ENCODE assay signal across 9 mouse cellular contexts in genomic region chr2:157077160-157077559, GRCm38 (mm10). TPM values are rescaled to one million over a fixed set of nuclear protein-coding genes. Genes with fewer than 3 reads are reported as not detected.
A peak's percentile ranks its signal among the peaks of the same experiment; 100 is the strongest.
DNase-seq lines count a peak whose midpoint lies in the region; ATAC-seq and TF ChIP-seq lines count a peak whose summit lies in the region.
"Had no signal": no experiment of that assay in that cellular context is flagged by ENCODE, and none has a peak within 500 bp of the region (broad histone marks: within the 10 kb centered on the region; RNA-seq: fewer than 3 reads in every experiment).

No protein-coding gene starts in this region.

- peak overlapping the region; percentile 93 for H3K4me3 ChIP-seq in gastrocnemius, adult 2 months
- H3K4me3 ChIP-seq in forebrain, embryonic 13.5 days = peak overlapping the region; percentile 98

- H3K4me2 ChIP-seq in forebrain, embryonic 13.5 days = peak overlapping the region; percentile 100

- H3K4me1 ChIP-seq in forebrain, embryonic 13.5 days = peaks cover 66% of the 10 kb centered on the region

- H3K36me3 ChIP-seq in forebrain, embryonic 13.5 days (ENCODE audit: poor library complexity, severe bottlenecking) = peaks cover 23% of the 10 kb centered on the region

- H3K27me3 ChIP-seq in forebrain, embryonic 13.5 days = no peaks in the 10 kb centered on the region

- intact Hi-C loops in gastrocnemius, adult 2 months (cut with DNase I) = loop anchor here (5.0 kb wide), 1 partner anchor 215 kb away; the partner anchor contains the start of gene Rab5if
- intact Hi-C loops in left cerebral cortex, postnatal 14 days (cut with DNase I) = loop anchor here (5.0 kb wide), 2 partner anchors 35 to 200 kb away; no protein-coding TSS in a partner anchor

- DNase-seq in gastrocnemius, adult 2 months = no peak
- DNase-seq in gastrocnemius, adult 18-20 months (ENCODE audit: low spot score) = no peak
- DNase-seq in adrenal gland, postnatal 14 days = peak; percentile 83
- DNase-seq in kidney, postnatal 14 days = peak; percentile 56
- DNase-seq in left cerebral cortex, postnatal 14 days (ENCODE audit: low spot score in 2 of 2) = no peak

- H3K9me3 ChIP-seq in forebrain, embryonic 13.5 days (replicated peaks) = no peaks in the 10 kb centered on the region

- peak overlapping the region; percentile 86 for H3K27ac ChIP-seq in gastrocnemius, adult 2 months
- H3K27ac ChIP-seq in forebrain, embryonic 13.5 days = peak overlapping the region; percentile 97; the same call in 1 of the 2 replicates

- no peak for TF ChIP-seq CTCF in gastrocnemius, adult 2 months (IDR thresholded peaks at IDR 0.05)

- 13% methylated on average over 5 of the region's 5 CpGs for WGBS in forebrain, embryonic 13.5 days

- H3K9ac ChIP-seq in forebrain, embryonic 13.5 days = peak overlapping the region; percentile 99

- no peak for ATAC-seq in forebrain, embryonic 13.5 days
- peak; percentile 39; the same call in 1 of the 2 replicates for ATAC-seq in megakaryocyte-erythroid progenitor cell, adult 5-6 weeks (replicated peaks; ENCODE audit: low FRiP score, low TSS enrichment, poor library complexity, severe bottlenecking)
- ATAC-seq in CD4-positive, CD25-positive, alpha-beta regulatory T cell, adult 4 months = no peak

RNA-seq across cellular contexts. Expression of gene Soga1, which starts 1.9 kb away (rescaled TPM):
- total RNA-seq in gastrocnemius, adult 2 months (2021) = 1 to 10 TPM; 2.8 to 4.5 TPM
- total RNA-seq in gastrocnemius, adult 18-20 months (2021) = 1 to 10 TPM; 2.7 to 3.9 TPM
- total RNA-seq in adrenal gland, postnatal 14 days (2021) = 31.9 and 33.5 TPM in 2 replicates
- 4.8 and 5.1 TPM in 2 replicates for polyA plus RNA-seq in forebrain, embryonic 13.5 days (2015; fragmentation: Nextera tagmentation; extraction: Ambion mirVana)
- 11.0 and 11.7 TPM in 2 replicates for total RNA-seq in megakaryocyte-erythroid progenitor cell, adult 5-6 weeks (2014; fragmentation: Nextera tagmentation)
- total RNA-seq in megakaryocyte-erythroid progenitor cell, adult 5-6 weeks (2017) = 5.6 and 8.6 TPM in 2 replicates
- polyA plus RNA-seq in CD4-positive, CD25-positive, alpha-beta regulatory T cell, adult 4 months (2017; shearing (Covaris generic)) = under 1 TPM in 1 of 2 experiments, not detected in 1; 0.16 TPM
- 10 to 100 TPM; 38.8 to 41.1 TPM for total RNA-seq in left cerebral cortex, postnatal 14 days (2021)

RNA-seq across cellular contexts. Expression of gene Tldc2, which starts 9.7 kb away (rescaled TPM):
- not detected for total RNA-seq in gastrocnemius, adult 2 months (2021)
- not detected for total RNA-seq in gastrocnemius, adult 18-20 months (2021)
- not detected in 2 replicates for total RNA-seq in adrenal gland, postnatal 14 days (2021)
- polyA plus RNA-seq in forebrain, embryonic 13.5 days (2015; fragmentation: Nextera tagmentation; extraction: Ambion mirVana) = not detected in 2 replicates
- total RNA-seq in megakaryocyte-erythroid progenitor cell, adult 5-6 weeks (2014; fragmentation: Nextera tagmentation) = not detected in 2 replicates
- total RNA-seq in megakaryocyte-erythroid progenitor cell, adult 5-6 weeks (2017) = not detected in 2 replicates
- polyA plus RNA-seq in CD4-positive, CD25-positive, alpha-beta regulatory T cell, adult 4 months (2017; shearing (Covaris generic)) = not detected
- total RNA-seq in left cerebral cortex, postnatal 14 days (2021) = not detected
- polyA plus RNA-seq: erythroblast, embryonic 14.5 days had no signal

RNA-seq across cellular contexts. Expression of gene Samhd1, which starts 57.9 kb away (rescaled TPM):
- total RNA-seq in gastrocnemius, adult 2 months (2021) = 10 to 100 TPM; 15.1 to 15.8 TPM
- 10 to 100 TPM; 15.0 to 18.0 TPM for total RNA-seq in gastrocnemius, adult 18-20 months (2021)
- total RNA-seq in adrenal gland, postnatal 14 days (2021) = 26.4 and 49.8 TPM in 2 replicates
- 13.9 and 16.0 TPM in 2 replicates for polyA plus RNA-seq in forebrain, embryonic 13.5 days (2015; fragmentation: Nextera tagmentation; extraction: Ambion mirVana)
- total RNA-seq in megakaryocyte-erythroid progenitor cell, adult 5-6 weeks (2014; fragmentation: Nextera tagmentation) = 63.5 and 64.5 TPM in 2 replicates
- total RNA-seq in megakaryocyte-erythroid progenitor cell, adult 5-6 weeks (2017) = 48.9 and 60.9 TPM in 2 replicates
- 100 to 1,000 TPM; 611 to 673 TPM for polyA plus RNA-seq in CD4-positive, CD25-positive, alpha-beta regulatory T cell, adult 4 months (2017; shearing (Covaris generic))
- 10 to 100 TPM; 12.0 to 14.1 TPM for total RNA-seq in left cerebral cortex, postnatal 14 days (2021)

Comparison
In these comparisons a context has a peak if more than half of its experiments do, and no peak if none do; other contexts are left out.
1. DNase-seq: peak in adrenal gland, postnatal 14 days (single experiment) and kidney, postnatal 14 days (single experiment); none in gastrocnemius, adult 2 months (single experiment), gastrocnemius, adult 18-20 months (single experiment) and left cerebral cortex, postnatal 14 days (0 of 2).